Mouse (Mus musculus): Measurements from ENCODE around the gene Pnkd.
"Not testable (repeated sequence)": the region's sequence is repeated elsewhere in the genome, so short reads cannot be mapped to it uniquely, and the experiment has no call there.

- TF ChIP-seq CTCF (IDR thresholded peaks at IDR 0.05; ENCODE audit: low read depth, low read length); POLR2A (IDR thresholded peaks at IDR 0.05; ENCODE audit: borderline replicate concordance, low read depth, low read length): not testable (repeated sequence)
Measured at GRCm38 (mm10) chr1:74340992-74341391, 56.3 kb downstream of the Pnkd start.

Measured in bone marrow macrophage, adult 2 months (primary cell).